In genomic region chr8:41588157-41588556, GRCm38 (mm10) we compare ENCODE assay signal across 28 mouse cellular contexts.
"Had no signal": no experiment of that assay in that cellular context is flagged by ENCODE, and none has a peak within 500 bp of the region (broad histone marks: within the 10 kb centered on the region; RNA-seq: fewer than 3 reads in every experiment).

No protein-coding gene starts in this region.

- H3K27me3 ChIP-seq: embryonic facial prominence, embryonic 12.5 days; embryonic facial prominence, embryonic 13.5 days; embryonic facial prominence, embryonic 15.5 days; forebrain, embryonic 12.5 days; forebrain, embryonic 13.5 days; forebrain, embryonic 15.5 days had no signal

- H3K9me3 ChIP-seq: embryonic facial prominence, embryonic 12.5 days; embryonic facial prominence, embryonic 13.5 days; embryonic facial prominence, embryonic 15.5 days; forebrain, embryonic 10.5 days; forebrain, embryonic 12.5 days; forebrain, embryonic 13.5 days; forebrain, embryonic 15.5 days had no signal

- H3K4me1 ChIP-seq: embryonic facial prominence, embryonic 12.5 days; embryonic facial prominence, embryonic 13.5 days; embryonic facial prominence, embryonic 15.5 days; forebrain, embryonic 12.5 days; forebrain, embryonic 15.5 days had no signal

- H3K36me3 ChIP-seq: embryonic facial prominence, embryonic 12.5 days; embryonic facial prominence, embryonic 13.5 days; embryonic facial prominence, embryonic 15.5 days; forebrain, embryonic 10.5 days; forebrain, embryonic 12.5 days; forebrain, embryonic 15.5 days had no signal

- H3K27ac ChIP-seq: embryonic facial prominence, embryonic 12.5 days; embryonic facial prominence, embryonic 13.5 days; embryonic facial prominence, embryonic 15.5 days; forebrain, embryonic 10.5 days; forebrain, embryonic 12.5 days; forebrain, embryonic 13.5 days; forebrain, embryonic 15.5 days; gastrocnemius, adult 2 months; heart, adult 2 months had no signal

- H3K4me2 ChIP-seq: embryonic facial prominence, embryonic 12.5 days; embryonic facial prominence, embryonic 13.5 days; embryonic facial prominence, embryonic 15.5 days; forebrain, embryonic 12.5 days; forebrain, embryonic 13.5 days; forebrain, embryonic 15.5 days had no signal

- DNase-seq: cerebellum, adult 2 months; cerebellum, adult 8-10 months; cerebellum, adult 9-10 months; cerebellum, adult 9-11 months; cerebellum, postnatal 10 days; cerebellum, postnatal 14 days; cerebellum, postnatal 25 days; cerebellum, postnatal 36 days; embryo, embryonic 11 days; forebrain, postnatal 0 days; gastrocnemius, adult 2 months; gastrocnemius, postnatal 10 days; gastrocnemius, postnatal 14 days; gastrocnemius, postnatal 25 days; gastrocnemius, postnatal 36 days; heart, adult 11 months; heart, adult 18-20 months; heart, adult 2 months had no signal

- H3K9ac ChIP-seq: embryonic facial prominence, embryonic 12.5 days; embryonic facial prominence, embryonic 13.5 days; embryonic facial prominence, embryonic 15.5 days; forebrain, embryonic 12.5 days; forebrain, embryonic 13.5 days; forebrain, embryonic 15.5 days; forebrain, postnatal 0 days had no signal

- ATAC-seq: forebrain, embryonic 13.5 days; forebrain, embryonic 14.5 days; forebrain, embryonic 15.5 days; forebrain, embryonic 16.5 days; forebrain, postnatal 0 days had no signal

- H3K4me3 ChIP-seq: embryonic facial prominence, embryonic 12.5 days; embryonic facial prominence, embryonic 13.5 days; embryonic facial prominence, embryonic 15.5 days; erythroblast, embryonic 14.5 days; forebrain, embryonic 10.5 days; forebrain, embryonic 12.5 days; forebrain, embryonic 13.5 days; forebrain, embryonic 15.5 days; gastrocnemius, adult 2 months; heart, adult 2 months had no signal
